Mouse (Mus musculus) gastrocnemius, postnatal 36 days (tissue): ENCODE results near the gene Rab3b. TPM values are rescaled to one million over a fixed set of nuclear protein-coding genes. Genes with fewer than 3 reads are reported as not detected.

ENCODE experiments used
- DNase-seq, 2 experiments: peaks; one replicate each; pipeline ENCODE4 v3.0.0; 2022
- intact Hi-C: fragments of 180-260 bp; cut with DNase I; formaldehyde crosslinking; loops from one replicate; pipeline ENCODE4 v1.15.1; 2025
- total RNA-seq, 2 experiments: library from RNA; stranded (reverse); gene quantifications; 2 replicates each; pipeline ENCODE4 v1.2.3; 2021

The Rab3b gene
- total RNA-seq, 2 experiments from 2014 or later, result 0.32 TPM; not detected in 1

DNA sequence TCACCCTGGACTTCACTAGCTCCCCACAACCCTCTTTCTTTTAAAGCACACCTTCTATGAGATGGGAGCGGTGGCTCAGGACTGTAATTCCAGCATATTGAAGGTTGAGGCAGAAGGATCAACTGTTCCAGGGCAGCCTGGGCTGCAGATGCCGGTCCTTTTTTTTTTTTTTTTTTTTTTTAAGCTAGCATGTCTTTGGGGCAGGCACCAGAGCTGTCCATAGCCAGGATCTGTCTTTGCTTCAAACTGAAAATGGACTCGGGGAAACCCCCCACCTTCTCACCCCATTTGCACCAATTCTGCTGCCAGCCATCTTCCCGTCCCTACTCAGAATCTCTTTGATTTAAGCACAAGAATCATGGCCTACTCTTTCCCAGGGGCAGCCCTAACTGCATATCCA lies 63.3 kb downstream of the Rab3b start:
- no peak for DNase-seq
- intact Hi-C loops, result no loop called here

DNA sequence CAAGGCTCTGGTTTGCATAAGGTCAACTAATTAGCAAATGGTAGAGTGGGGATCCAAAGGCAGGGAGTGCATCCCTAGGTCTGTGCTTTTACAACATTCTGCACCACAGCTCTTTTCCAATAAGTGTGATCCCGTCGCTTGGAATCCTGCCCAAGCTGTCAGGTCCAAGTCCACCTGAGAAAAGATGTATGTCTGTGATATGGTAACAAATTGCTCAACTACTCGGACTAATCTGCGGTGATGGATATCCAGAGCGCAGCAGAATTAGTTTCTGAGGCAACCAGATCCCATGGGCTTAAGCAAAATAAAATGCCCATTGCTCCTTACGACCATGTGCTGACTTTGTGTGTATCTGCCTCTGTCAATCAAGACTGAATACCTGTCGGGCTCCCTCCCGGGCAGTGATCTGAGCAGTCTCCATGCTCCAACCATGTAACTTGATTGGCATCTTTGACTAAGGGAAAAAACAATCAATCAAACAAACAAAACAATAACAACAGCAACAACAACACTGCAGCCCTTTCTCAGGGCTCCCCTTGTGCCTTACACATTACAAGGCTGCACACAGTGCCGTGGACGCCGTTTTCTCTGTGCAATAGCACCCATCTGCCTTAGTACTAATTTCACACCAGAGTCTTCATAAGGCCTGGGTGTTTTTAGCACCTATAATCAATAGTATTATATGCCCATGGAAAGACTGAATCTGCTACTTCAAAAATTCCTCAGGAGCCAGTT lies 64.3 kb downstream of the Rab3b start:
- DNase-seq, result no peak
- intact Hi-C loops, result no loop called here

DNA sequence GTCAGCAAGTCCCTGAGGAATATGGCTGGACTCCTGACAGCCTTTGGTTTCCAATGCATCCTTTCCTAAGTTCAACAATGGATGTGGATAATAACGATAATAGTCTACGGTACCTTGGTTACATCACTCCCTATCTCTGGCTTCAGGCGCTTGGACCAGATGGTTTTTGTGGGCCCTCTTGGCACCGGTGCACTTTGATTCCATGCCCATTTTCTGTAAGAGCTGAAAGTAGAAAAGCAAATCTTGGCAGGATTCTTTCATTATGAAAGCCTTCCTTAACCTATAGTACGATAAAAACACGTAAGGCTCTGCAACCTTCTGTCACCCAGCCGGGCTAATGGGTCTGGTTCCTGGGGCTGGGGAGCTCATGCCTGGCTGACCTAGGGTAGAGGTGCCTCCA lies 70.3 kb downstream of the Rab3b start:
- intact Hi-C loops, result no loop called here
- DNase-seq, result no peak

DNA sequence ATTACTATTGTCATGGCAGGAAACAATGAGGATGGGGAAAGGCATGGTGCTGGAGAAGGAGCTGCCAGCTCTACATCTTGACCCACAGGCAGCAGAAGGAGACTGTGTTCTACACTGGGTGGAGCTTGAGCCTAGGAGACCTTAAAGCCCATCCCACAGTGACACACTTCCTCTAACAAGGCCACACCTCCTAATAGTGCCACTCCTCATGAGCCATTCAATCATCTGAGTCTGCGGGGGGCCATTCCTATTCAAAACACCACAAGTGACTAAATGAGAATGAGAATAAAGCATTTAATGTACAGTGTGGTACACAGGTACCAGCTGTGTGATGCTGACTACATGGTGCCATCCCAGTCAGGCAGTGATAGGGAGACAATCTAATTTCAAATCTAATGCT lies 71.3 kb downstream of the Rab3b start:
- intact Hi-C loops, result no loop called here

DNA sequence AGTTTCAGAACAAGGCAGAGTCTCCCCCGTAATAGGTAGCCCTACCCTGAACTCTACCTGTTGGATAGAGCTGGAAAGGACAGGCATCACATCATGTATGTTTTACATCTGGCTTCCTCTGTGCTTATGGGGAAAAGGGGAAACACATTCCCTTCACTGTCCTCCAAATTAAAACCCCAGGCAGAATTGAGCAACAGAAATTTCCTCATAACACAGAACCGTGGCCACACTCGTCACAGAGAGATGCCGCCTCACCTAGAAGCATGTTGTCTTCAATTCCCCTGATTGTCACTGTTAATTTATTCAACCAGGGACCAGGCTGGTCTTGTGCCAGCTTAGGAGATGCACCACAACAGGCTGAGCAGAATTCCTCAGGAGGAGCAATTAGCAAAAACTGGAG lies 72.8 kb downstream of the Rab3b start:
- intact Hi-C loops, result no loop called here
- DNase-seq, result no peak

More for the DNA sequence above, 71.3 kb downstream of the Rab3b start:
- DNase-seq, result no peak

DNA sequence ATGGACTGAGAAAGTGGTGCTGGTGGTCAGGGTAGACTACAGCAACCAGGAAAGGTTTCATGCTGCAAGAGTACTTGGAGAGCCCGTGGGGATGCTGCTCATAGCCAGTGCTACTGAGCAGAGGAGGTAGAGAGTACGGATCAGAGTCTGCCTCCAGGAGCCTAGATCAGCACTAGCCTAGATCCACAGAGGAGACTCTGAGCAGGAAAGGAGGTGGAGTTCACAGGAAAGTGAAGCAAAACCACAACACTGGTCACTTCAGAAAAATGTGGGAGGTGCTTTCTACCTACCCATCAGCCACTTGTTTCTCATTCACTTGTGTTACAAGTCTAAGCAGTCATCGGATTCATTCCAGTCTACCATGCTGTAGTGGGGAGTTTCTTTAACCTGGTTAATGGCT lies 80.8 kb downstream of the Rab3b start:
- DNase-seq, result no peak
- intact Hi-C loops, result no loop called here

DNA sequence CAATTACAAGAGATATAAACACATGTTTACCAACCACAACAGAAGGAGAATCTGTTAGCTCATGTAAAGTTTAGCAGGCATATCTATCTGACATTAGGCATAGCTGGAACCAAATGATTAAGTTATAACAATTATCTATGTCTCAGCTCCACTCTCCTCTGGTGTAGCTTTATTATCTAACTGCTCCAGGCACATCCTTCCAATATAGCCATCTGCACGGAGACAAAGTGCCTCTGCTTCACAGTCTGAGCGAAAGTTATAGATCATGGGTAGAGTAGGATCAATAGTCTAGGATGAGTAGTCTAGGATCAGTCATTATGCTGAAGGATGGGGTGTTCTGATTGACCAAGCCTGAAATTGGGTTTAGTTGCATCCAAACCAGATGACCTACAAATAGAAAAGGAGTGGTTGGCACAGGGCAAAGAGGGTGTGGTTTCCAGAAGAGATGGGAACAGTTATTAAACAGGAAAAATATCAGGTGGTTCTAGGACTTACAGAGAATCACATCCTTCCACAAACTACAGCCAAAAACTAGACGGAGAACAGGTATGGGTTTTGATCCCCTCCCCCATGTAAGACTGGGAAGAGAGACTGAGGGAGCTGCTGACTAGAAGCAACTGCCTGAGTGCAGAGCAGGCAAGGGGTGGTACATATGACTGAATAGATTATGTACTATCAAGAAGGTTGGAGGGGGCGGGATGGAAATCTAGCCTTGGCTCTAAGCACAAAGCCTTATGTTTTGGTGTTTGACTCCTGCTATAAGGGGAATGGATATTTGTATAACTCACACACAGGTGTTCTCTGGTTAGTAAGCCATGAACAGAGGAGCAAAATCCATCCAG lies 82.0 kb downstream of the Rab3b start:
- no peak for DNase-seq
- intact Hi-C loops, result no loop called here

DNA sequence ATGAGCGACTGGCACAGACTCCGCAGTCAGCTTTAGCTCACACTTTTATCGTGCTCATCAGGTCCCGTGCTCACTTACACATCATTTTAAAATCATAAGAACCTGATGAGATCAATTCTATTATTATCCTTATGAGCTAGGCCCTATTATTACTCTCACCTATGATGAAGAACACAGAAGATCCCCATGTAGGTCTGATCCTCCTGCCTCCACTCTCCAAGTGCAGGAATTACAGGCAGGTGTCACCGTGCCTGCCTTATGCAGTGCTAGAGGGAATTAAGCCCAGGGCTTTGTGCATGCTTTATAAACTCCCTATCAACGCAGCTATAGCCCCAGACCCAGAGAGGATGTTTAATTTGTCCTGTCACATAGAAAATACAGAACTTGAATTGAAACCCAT lies 84.2 kb downstream of the Rab3b start:
- DNase-seq, result no peak
- intact Hi-C loops, result no loop called here

DNA sequence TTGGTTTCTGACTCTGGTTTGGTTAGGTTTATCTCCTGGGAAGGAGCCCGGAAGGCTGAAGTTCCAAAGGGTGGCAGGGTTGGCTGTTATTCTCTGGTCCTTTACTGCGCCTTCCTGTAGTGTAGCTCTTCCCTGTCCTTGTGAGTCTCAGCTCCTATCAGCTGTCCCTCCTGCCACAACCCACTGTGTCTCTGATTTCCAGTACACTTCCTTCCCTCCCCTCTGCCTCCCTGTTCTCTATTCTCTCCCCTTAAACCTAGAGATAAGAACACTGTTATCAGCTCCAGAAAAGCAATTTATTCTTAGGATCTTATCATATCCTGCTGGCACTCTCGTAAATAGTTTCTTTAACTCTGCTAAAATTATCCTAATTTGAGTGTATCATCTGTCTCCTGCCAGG lies 90.7 kb downstream of the Rab3b start:
- no peak for DNase-seq
- intact Hi-C loops, result no loop called here

DNA sequence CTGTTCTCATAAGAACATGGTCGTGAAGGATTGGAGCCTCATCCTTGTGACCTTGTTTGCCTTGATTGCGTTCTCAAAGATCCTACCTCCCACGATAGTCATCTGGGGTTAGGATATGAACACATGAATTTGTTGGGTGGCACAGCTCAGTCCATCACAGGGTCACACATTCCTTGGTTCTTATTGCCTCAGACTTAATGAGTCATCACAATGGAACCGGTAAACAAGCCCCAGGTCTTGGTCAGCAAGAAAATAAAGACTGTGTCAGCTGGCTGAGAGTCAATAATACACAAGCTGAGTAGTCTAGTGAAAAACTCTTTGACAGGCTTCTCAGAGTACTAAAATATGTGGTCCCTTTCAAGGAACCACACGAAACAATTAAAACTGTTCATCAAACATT lies 92.2 kb downstream of the Rab3b start:
- intact Hi-C loops, result loop anchor here (10.0 kb wide), 1 partner anchor 176 kb away; no protein-coding TSS in a partner anchor
- DNase-seq, result no peak

DNA sequence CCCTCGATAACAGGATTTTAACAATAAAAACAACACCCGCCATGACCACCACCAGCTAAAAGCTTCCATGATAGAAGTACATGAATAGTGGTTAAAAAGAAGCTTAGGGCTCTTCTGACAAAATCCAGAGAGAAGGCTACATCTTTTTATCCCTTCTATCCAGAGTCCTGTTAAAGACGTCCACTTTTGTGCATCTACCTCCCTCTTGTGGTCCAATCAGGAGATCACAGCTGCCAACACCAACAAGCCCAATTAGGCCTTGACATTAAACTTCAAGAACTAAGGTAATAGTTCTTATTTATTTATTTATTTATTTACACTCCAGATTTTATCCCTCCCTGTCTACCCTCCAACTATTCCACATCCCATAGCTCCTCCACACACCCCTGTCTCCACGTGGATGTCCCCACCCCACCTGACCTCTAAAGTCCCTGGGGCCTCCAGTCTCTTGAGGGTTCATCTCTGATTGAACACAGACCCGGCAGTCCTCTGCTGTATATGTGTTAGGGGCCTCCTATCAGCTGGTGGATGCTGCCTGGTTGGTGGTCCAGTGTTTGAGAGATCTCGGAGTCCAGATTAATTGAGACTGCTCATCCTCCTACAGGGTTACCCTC lies 97.7 kb downstream of the Rab3b start:
- no peak for DNase-seq
- intact Hi-C loops, result loop anchor here (2.0 to 10.0 kb wide), 2 partner anchors 106 to 182 kb away; no protein-coding TSS in a partner anchor

DNA sequence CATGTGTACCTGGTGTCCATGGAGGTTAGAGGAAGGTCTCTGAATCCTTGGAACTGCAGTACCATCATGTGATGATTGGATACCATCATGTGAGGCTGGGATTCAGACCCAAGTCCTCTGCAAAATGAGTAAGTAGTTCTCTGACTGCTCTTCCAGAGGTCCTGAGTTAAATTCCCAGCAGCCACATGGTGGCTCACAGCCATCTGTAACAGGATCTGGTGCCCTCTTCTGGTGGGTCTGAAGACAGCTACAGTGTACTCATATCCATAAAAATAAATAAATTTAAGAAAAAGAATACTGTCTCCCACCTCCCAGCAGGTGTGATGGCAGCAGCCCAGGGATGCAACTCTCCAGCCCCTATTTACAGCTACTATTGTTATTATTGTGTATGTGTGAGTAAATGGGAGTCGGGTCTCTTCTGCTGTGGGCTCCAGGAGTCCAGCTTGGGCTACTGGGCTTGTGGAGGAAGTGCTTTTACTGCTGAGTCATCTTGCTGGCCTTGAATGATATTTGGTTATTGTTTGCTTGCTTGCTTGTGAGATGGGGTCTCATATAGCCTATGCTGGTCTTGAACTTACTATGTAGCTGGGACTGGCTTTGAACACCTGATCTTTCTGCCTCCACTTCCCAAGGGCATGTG lies 108.1 kb downstream of the Rab3b start:
- DNase-seq, result no peak
- intact Hi-C loops, result no loop called here

DNA sequence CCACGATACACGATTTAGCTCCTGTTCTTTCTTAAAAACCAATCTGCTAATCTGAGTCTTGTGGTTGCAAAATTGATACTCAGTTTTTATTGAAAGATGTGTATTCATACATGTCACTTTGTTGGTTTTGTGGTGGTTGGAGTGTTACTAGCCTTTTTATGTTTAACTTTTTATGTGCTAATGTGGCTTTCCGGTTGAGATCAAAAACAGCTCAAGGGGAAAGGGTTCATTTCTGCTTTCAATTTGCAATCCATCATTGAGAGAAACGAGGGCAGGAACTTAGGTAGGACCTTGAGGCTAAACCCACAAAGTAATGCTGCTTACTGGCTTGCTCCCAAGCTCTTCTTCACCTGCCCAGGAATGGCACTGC lies 108.6 kb downstream of the Rab3b start:
- no peak for DNase-seq

DNA sequence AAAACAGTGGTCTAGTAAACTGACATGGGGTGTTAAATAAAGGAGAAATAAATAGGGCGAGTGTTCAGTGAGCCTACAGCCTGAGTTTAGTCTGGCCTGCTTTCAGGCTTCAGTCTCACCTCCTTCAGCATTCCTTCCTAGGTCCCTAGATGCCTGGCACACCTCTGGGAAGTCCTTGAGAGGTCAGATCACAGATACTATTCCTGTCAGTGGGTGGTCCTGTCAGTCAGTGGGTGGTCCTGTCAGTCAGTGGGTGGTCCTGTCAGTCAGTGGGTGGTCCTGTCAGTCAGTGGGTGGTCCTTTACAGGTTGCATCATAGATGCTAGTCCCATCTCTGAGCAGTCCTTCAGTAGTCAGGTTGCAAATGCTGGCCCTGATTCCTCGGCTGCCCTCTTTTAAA lies 110.6 kb downstream of the Rab3b start:
- no peak for DNase-seq
- intact Hi-C loops, result no loop called here

More for the DNA sequence above, 108.6 kb downstream of the Rab3b start:
- intact Hi-C loops, result no loop called here

DNA sequence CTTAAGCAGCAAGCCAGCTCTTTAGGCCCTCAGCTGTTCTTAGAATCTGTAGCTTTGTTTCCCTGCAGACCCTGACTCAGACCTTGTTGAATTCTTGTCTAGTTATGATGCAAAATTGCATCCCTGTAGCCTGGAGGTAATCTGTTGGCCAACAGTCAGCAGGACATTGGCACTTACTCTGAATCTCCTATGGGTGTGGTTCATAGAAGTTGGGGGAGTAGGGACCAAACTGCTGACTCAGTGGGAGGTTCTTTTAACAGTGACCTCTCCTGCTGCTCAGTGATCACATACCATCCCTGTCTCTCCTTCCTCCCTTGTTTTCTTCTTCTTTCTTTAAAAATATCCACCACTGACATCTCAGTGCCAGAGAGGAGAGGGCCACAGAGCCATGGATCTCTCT lies 111.2 kb downstream of the Rab3b start:
- no peak for DNase-seq
- intact Hi-C loops, result no loop called here

DNA sequence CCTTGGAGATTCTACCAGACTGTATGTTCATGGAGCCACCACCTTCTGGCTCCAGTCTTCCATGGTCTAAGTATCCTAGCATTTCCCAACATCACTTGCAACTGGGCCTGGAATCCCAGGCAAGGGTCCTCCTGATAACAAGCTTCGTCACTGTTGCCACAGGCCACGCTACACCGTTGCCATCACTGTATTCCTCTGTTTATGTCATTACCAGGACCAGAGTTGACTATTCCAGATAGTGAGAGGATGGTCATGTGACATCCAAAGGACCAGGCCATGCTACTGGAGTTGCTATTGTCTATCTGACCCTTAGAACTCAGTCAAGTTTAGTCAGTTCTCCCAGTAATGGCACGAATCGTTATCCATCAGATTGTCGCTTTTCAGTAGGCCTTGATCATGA lies 111.7 kb downstream of the Rab3b start:
- no peak for DNase-seq
- intact Hi-C loops, result no loop called here

DNA sequence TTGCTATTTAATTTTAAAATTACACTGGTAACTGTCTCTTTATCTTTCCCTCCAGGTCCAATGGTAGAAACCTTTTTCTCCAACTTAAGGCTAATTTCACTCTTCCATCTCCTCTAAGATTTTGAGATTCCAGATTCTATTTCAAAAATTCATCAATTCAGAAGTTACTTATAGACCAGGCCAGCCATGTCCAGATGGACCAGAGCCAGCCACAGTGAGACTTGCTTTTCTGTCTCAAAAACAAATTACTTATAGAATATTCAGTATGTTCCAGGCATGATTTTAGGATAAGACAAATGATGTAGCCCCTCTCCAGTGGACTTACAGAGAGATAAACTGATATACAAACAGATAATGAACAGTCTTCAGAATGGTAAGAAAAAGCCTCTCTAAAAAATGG lies 112.9 kb downstream of the Rab3b start:
- intact Hi-C loops, result no loop called here
- DNase-seq, result no peak
